Mouse (Mus musculus) urinary bladder, postnatal 4 days (tissue): ENCODE data around the gene Baiap3.
A peak's percentile ranks its signal among the peaks of the same experiment; 100 is the strongest.

Source experiments
- DNase-seq, 2 experiments: peaks; one replicate each; pipeline ENCODE4 v3.0.0; 2021 to 2022; ENCODE audit warnings: low spot score in 2 of 2

Baiap3 gene

DNA sequence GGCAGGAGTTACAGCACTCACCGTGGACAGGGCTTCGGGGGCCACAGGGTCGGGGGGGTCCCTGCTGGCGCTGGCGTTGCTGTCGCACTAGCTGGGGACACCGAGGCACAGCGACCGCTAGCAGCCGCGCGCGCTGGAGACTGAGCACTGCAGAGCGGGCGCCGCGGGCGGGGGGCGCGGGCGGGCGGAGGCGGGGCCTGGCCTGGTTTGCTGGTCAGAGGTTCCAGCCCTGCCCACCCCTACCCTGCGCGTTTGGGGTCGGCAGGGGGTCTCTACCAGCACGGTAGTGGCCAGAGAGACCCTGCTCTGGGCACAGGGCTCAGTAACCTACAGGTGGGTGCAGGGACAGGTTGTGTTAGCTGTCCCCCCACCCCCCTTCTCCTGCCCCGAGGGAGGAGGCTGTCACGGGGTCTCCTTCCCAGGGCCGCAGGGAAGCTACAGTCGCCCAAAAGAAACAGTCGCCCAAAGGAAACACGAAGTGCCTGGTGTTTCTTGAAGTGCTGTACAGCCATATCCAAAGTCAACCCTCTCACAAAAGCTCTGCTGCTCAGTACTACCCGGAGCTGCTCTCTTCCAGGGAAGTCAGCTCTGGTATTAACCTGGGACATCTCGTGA lies at the start of gene Baiap3:
Gene Baiap3, minus strand, starts transcription at position 225 of the 615 bp plus-strand sequence.
- DNase-seq = no peak

DNA sequence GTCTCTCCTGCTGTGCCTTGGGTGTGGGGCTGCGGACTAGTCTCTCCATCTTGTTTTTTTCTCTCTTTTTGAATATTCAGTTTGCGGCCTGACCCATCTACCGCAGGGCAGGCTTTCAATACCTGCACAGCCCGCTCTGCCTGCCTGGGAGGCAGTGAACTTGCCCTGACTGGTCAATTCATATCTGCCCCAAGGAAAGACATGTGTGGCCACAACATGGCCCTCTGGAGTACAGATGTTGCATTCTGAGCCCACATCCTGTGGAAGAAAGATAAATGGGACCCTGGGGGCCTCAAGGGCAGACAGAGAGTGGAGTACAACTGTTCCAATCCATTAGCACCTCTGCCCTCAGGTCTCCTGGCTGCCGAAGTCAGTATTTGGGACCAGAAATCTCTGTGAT lies 41.9 kb upstream of the Baiap3 start, which contains the start of gene Prss34:
Gene Prss34, plus strand, starts transcription at position 301 of the 400 bp plus-strand sequence.
- no peak for DNase-seq

DNA sequence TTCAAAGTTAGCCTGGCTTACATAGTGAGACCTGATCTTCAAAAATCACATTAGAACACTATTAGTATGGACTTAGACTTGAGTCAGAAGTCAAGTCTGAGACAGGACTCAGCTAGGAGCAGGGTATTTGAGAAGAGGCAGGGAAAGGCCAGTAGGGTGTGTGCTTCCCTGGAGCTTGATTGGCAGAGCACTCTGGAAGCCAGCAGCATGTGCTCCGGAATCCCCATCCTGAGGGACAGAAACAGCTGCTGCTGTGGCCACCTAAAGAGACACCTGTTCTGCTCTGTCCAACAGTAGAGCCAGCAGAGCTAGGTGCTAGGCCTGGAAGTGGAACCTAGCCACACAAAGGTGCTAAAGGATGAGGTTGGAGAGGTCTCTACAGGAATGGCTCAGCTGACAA lies 37.9 kb upstream of the Baiap3 start:
- DNase-seq = no peak

DNA sequence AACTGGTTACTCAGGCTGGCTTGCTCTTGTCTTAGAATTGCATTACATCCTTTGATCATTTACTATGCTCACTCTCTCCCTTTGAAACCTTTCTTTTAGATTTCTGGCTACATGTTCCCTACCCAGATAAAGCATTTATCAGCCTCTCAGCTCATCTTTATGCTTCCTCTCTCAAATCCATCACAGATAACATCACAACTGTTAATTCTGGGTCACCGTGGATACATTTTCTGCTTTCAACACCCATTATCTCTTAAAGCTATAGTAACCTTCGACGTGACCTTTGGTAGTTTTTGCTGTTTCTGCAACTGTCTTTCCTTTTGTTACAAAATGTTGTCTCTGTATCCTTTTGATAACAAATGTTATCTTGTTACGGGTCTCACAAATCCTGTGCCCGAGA lies 37.3 kb upstream of the Baiap3 start:
- DNase-seq = no peak

DNA sequence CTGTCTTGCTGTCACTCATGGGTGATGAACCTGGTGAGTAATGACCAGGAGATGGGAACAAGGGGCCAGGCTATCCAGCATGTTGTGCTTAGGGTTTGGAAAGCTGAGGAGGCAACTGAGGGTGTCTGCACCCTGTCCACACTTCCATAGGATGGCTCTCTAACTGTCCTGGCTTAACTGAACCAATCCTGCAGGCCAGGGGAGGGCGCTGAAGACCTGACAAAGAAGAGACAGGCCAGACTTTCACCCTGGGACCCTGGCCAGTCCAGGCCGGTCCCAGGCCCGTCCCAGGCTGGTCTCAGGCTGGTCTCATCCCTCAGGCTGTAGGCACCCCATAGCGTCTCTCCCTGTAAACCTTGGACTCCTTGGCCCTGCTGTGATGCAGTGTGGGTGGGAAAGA lies 34.2 kb upstream of the Baiap3 start:
- DNase-seq = no peak

DNA sequence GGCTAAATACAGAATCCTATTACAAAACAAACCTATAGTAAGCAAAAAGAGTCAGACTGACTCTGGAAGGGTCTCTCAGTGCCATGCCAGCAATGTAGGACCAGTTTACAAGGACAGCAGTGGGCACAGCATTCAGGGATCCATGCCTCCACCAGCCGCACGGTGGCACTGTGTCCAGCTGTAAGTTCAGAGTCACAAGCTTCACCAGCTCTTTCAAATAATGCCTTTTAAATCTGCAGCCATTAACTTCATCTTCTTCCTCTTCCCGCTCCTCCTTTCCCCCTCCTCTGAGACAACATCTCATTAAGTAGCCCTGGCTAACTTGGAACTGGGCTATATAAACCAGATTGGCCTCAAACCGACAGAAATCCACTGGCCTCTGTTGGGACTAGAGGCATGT lies 32.7 kb upstream of the Baiap3 start:
- DNase-seq = no peak

DNA sequence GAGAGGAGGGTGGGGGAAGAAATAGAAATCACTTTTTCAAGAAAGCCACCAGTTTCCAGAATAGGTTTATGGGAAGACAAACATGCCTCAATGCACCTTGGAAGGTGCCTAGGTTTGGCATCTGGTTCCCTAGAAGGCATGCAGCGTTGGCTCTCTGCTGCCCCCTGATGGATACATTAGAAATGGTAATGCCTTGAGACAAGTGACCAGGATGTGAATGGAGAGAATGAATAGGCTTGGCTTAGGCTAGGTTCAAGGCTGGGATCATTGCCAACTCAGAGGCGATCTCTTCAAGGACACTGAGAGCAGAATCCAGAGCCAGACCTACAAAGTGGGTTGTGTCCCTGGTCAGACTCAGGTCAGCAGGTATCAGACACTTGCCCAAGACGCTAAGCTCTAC lies 28.9 kb upstream of the Baiap3 start:
- peak in 1 of 2 experiments; percentile 37 for DNase-seq

DNA sequence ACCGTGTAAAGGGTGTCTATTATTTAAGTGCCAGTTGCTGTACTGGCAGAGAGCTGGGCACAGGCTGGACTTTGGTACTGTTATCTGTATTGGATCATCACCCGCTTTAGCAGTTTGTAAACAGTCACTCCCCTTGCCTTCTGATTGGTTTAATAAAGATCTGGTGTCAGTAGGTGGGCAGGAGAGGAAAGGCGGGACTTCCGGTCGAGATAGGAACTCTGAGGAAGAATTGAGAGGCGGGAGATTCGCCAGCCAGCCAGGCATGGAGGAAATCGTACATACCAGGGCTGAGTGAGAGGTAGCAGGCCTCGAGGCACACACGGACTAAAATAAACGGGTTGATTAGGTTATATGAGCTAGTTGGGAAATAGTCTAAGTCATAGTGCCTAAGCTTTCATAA lies 26.0 kb upstream of the Baiap3 start:
- no peak for DNase-seq

DNA sequence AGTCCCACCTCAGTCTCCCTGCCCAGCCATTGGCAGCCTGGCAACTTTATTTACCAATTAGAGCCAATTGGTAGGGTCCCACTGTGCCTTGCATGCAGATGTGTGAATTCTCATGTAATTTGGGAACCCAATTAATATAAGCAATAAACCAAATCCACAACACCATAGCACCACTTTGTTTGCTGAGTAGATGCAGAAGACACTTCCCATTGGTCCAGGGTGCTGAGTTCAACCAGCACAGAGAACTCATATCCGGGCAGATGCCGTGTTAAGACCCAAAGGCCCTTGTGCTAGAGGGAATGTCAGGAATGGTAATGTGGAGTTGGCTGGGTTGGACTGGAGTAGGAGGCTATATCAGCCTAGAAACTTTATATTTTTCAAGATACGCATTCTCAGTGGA lies 19.7 kb upstream of the Baiap3 start:
- no peak for DNase-seq

DNA sequence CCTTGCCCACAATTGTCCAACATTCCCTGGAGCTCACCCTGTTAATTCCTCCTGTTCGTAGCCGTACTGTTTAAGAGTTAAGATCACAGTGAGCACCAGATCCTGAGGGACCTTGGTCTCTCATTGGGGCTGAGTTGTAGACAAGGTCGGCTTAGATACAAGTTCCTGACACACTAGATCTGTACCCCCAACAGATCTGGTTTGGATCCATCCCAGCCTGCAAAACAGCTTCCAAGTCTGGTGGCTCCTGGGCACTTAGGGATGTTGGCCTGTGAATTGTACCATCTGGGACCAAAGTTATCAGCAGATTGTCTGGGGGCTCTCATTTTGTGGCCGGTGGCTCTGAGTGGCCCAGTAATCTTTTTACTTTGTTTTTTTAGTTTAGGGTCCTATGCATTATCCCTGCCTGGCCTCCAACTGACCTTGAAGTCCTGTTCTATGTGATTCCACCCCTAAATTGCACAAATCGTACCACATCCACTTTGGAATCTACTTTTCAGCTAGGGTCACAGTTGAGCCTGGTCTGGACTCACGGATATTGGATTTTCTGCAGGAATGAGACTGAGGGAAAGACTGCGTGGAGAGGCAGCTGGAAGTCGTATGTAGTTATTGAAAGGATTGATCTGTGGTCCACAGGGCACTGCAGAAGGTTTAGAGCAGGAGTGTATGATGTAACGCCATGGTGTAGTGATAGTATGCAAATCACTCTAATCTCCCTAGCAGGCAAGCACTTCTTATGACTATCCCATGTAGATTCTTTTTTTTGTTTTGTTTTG lies 18.6 kb upstream of the Baiap3 start, which contains the start of gene Ube2i:
Gene Ube2i, minus strand, starts transcription at position 52 of the 776 bp plus-strand sequence.
- DNase-seq = no peak

DNA sequence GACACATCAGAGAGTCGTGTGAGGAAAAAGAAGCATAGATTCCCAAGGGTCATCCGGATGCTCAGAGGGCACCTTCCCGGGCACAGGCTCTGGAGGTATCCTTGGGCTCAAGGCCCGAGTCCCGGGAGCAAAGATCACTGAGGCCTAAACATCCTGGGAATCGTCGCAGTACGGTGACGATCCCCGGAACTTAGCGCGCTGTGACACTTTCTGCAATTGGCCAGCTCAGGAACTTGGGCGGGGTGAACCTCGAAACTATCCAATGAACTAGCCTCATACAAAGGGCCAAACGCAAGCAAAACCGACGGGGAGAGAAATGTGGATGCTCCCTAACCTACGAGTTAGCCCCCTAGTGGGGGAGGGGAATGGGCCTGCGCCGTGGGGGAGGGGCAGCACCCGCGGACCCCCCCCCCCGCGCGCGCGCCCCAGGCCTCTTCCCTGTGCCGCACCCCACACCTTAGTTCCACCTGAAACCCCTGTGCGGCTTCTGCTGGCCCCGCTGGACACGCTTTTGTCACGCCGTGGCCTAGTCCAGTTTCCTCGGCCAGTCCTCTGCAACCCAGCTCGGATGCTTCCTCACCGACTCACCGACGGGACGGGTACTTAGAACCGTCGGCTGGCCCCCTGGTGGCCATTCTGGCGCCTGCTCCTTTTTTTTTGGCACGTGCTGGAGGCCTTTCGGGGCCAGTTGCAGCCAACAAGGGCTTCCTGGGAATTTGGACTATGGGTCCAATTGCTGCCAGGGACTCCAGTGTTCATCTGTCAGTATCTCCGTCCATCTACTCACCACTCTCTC lies 17.7 kb upstream of the Baiap3 start:
- peak; percentile 92 to 97 for DNase-seq

DNA sequence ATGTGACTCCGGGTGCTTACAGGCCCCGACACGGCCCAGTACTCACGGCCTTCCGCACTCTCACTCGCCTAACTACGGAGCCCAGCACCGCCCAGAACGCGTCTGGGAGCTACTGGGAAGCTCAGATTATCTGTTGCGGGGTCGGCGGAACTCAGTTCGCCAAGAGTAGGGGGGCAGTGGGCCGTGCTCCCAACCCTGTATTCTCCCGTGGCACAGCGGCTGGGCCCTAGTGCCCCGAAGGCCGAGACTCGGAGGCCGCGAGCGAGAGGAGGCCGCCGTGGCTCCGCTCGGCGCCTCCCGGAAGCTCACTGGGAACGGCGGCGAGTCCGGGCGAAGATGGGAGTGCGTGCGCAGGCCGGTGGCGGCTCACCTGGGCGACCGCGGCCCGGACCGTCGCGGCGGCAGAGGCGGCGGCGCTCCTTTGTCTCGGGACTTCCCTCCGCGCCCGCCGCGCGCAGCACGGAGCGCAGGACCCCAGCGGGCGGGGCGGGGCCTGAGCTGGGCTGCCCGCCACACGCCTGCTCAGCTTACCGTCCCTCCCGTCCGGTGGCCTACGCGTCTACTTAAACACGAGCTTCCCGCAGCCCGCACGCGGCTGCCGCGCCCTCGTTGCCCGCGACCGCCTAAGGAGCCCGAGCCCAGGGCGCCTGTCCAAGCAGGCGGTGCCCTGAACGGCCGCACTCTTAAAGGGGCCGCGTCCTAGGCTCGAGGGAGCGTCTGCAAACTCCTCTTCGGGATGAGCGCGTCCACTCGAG lies 17.0 kb upstream of the Baiap3 start:
- peak in 1 of 2 experiments; percentile 80 for DNase-seq

DNA sequence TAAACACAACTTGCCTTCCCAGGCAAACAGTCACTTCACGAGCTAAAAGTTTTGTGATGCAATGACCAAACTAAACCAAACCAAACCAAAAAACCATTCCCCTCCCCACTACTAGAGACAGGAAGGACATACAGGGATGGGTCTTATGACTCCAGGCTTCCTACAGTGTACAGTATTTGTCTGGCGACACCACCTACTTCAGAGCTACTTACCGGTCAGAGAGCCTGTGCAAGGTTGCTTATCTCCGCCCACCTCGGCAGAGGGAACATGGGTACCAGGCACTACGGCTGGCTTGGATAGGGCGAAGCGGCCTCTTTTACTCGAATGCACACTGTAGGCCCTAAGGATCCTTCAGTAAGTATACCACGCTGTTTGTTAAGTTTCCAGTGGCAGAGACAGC lies 16.2 kb upstream of the Baiap3 start:
- DNase-seq = no peak

DNA sequence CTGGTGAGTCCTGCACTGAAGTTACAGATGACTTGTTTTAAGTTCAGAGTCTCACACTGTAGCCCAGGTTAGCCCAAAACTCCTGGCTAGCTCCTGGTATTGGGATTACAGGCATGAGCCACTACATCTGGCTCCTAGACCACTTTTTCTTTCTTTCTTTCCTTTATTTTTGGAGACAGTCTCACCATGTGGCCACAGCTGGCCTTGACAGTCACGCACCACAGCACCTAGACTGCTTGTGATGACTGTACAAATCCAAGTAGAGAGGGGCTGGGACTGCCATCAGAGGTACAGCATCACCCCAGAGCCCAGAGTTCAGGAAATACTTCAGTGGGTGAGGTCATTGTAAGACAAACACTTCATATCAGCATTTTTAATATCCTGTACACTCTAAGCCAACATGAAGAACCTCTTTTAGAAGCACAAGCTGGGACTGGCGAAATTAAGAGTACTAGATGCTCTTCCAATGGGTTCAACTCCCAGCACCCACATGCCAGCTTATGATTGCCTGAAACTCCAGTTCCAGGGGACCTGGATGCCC lies 14.7 kb upstream of the Baiap3 start:
- no peak for DNase-seq

DNA sequence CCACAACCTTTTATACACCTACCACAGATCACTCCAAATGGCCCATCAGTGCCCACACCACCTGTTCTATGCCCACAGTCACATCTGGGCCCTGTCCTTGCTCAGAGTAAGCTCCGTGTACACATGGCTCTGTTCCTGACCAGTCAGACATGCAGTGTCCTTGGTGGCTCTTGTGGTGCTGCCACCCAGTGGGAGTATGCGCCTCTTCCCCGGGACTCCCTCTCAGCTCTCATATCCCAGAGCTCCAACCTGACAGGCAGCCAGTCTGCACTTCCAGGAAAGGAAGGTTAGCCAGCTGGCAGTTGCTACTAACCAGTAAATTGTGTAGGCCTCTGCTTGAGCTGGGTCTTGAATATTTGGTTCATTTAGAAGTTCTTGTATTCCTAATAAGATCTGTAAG lies 8.3 kb upstream of the Baiap3 start:
- DNase-seq = no peak

DNA sequence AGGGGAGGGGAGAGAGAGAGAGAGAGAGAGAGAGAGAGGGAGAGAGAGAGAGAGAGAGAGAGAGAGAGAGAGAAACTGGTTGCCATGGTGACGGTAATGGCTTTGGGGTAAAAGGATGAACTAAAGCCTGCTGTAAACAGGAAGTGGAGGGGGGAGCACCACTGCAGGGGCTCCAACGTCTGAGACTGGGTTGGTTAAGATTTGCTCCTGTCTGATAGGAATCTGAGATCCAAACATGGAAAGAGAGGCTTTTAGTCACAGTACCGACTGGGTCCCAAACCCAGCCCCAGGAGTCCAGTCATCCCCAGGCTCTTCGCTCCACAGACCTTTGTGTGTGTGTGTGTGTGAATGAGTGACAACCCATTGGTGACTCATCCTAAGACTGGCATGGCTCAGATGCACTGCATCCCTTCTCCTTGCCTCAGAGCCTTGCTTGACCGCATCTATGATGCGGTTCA lies 1.7 kb upstream of the Baiap3 start:
- no peak for DNase-seq

DNA sequence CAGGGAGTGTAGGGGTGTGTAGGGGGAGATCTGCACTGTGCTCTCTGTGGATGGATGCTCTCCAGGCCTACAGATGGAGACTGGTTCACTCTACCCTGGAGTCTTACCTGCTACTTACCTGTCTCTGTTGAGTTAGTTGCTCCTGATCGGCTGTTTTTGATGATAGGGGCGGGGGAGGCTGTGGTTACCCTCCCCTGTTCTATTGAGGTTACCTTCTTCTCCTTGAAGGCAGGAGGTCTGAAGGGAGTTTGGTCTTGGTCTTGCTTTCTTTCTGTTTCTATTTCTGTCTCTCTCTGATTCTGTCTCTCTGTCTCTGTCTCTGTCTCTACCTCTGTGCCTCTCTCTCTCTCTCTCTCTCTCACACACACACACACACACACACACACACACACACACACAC lies 1.1 kb downstream of the Baiap3 start:
- DNase-seq = no peak

DNA sequence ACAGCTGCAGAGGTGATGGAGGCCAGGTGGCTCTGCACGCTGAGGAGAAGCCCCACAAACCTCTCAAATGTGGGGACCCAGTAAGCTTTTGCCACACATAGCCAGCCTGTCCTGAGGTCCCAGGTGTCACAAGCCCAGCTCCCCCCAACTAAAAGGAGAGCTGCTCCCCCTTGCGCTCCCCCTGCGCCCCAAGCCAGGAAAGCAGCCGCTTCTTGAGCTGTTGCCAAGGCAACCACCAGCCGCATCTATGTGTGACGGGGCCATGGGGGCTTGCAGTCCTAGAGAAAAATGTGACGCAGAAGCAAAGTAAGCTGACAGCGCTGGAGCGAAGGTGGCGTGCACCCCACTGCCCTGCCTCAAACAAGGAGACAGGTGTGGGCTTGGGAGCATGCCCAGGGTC lies 2.4 kb downstream of the Baiap3 start:
- no peak for DNase-seq

DNA sequence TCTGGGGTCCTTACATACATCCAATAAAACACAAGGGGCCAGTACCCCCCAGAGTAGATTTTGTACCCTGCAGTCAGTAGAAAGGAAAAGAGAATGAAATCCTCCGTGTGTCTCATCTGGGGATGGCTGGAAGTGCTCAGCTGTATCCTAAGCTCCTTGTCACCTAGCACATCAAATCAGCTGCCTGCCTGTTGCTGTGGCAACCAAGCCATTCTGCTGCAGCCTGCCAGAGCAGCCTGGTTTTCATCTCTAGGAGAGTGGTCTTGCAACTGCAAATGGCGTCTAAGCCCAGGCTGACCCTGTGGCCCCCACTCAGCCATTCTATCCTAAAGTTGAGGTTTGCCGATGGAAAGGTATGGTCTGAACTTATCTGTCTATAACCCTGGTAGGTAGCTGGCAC lies 3.5 kb downstream of the Baiap3 start:
- no peak for DNase-seq

DNA sequence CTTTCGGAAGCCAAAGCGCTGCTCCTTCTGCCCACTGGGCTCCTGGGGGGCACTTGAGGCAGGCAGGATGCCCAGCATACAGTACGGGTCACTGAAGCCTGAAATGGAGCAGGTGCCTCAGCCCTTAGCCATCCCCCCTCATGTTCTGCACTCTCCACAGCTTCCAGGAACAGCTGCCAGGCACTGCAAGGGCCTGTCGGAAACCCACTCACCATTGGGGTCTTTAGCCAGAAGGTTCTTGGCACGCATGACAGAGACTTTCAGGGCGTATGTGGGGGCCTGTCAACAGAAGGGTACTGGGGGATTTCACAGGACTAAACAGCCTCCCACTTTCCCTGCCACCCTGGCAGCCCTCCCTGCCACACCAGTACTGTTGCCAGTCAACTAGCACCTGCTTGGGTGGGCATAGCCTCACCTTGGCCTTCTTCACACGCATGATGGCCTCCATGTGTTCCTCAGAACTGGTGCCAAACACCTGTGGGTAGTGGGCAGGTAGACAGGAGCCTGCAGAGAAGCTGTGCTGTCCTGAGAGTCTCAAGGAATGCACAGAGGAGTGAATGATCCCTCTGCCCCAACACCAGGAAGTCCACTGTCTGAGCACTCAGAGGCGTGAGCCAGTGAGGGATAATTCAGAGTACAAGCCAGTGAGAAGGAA lies 5.9 kb downstream of the Baiap3 start:
- no peak for DNase-seq
